In genomic region chr4:109173369-109173768, GRCm38 (mm10) we compare ENCODE assay signal across 10 mouse cellular contexts. TPM values are rescaled to one million over a fixed set of nuclear protein-coding genes. Genes with fewer than 3 reads are reported as not detected.
A peak's percentile ranks its signal among the peaks of the same experiment; 100 is the strongest.
DNase-seq lines count a peak whose midpoint lies in the region; ATAC-seq and TF ChIP-seq lines count a peak whose summit lies in the region.
"Had no signal": no experiment of that assay in that cellular context is flagged by ENCODE, and none has a peak within 500 bp of the region (broad histone marks: within the 10 kb centered on the region; RNA-seq: fewer than 3 reads in every experiment).

No protein-coding gene starts in this region.

- WGBS in limb, embryonic 12.5 days = 59% methylated on average over 4 of the region's 4 CpGs
- WGBS in limb, embryonic 10.5 days = 77% methylated on average over 4 of the region's 4 CpGs
- 47% methylated on average over 4 of the region's 4 CpGs for WGBS in forebrain, embryonic 13.5 days
- 54% methylated on average over 4 of the region's 4 CpGs for WGBS in limb, embryonic 15.5 days
- 74% methylated on average over 4 of the region's 4 CpGs for WGBS in stomach, postnatal 0 days

- no peaks in the 10 kb centered on the region for H3K9me3 ChIP-seq in limb, embryonic 12.5 days
- H3K9me3 ChIP-seq in limb, embryonic 10.5 days (replicated peaks) = no peaks in the 10 kb centered on the region
- no peaks in the 10 kb centered on the region for H3K9me3 ChIP-seq in forebrain, embryonic 13.5 days (replicated peaks)
- H3K9me3 ChIP-seq in limb, embryonic 15.5 days = no peaks in the 10 kb centered on the region
- no peaks in the 10 kb centered on the region for H3K9me3 ChIP-seq in stomach, postnatal 0 days (ENCODE audit: control insufficient read depth, low read length)
- H3K9me3 ChIP-seq: intestine, embryonic 15.5 days had no signal

- ATAC-seq in limb, embryonic 12.5 days (ENCODE audit: insufficient number of reproducible peaks, insufficient read depth, low FRiP score, low TSS enrichment, low read depth) = no peak
- no peak for ATAC-seq in forebrain, embryonic 13.5 days
- ATAC-seq in limb, embryonic 15.5 days (ENCODE audit: insufficient number of reproducible peaks, low FRiP score, low TSS enrichment, low read depth) = no peak
- no peak for ATAC-seq in stomach, postnatal 0 days (ENCODE audit: low FRiP score, low TSS enrichment)
- no peak for ATAC-seq in activated CD4-positive, CD25-positive, alpha-beta regulatory T cell, adult 4 months
- ATAC-seq: intestine, embryonic 15.5 days had no signal

- no peak for TF ChIP-seq EP300 in stomach, postnatal 0 days (optimal IDR thresholded peaks at IDR 0.05)

- H3K9ac ChIP-seq in limb, embryonic 12.5 days (replicated peaks) = no peak overlapping the region
- peak overlapping the region; percentile 41; the same call in 1 of the 2 replicates for H3K9ac ChIP-seq in forebrain, embryonic 13.5 days
- no peak overlapping the region for H3K9ac ChIP-seq in limb, embryonic 15.5 days
- H3K9ac ChIP-seq in stomach, postnatal 0 days (ENCODE audit: low read length) = no peak overlapping the region
- H3K9ac ChIP-seq: intestine, embryonic 15.5 days had no signal

- H3K4me3 ChIP-seq in limb, embryonic 12.5 days (replicated peaks) = no peak overlapping the region
- H3K4me3 ChIP-seq in limb, embryonic 10.5 days = no peak overlapping the region
- H3K4me3 ChIP-seq in forebrain, embryonic 13.5 days = no peak overlapping the region
- no peak overlapping the region for H3K4me3 ChIP-seq in limb, embryonic 15.5 days
- no peak overlapping the region for H3K4me3 ChIP-seq in stomach, postnatal 0 days (ENCODE audit: low read depth, low read length)
- H3K4me3 ChIP-seq: intestine, embryonic 15.5 days had no signal

- DNase-seq in limb, embryonic 10.5 days (ENCODE audit: low spot score) = no peak
- no peak for DNase-seq in stomach, postnatal 0 days (ENCODE audit: low spot score)
- no peak for DNase-seq in yolk sac, embryonic 10.5 days (ENCODE audit: low spot score)
- no peak for DNase-seq in layer of hippocampus, postnatal 25 days (ENCODE audit: extremely low spot score in 1 of 2, low spot score in 1 of 2)
- DNase-seq: lung, adult 2 months had no signal

- peaks cover 9% of the 10 kb centered on the region for H3K4me1 ChIP-seq in limb, embryonic 12.5 days (replicated peaks)
- peaks cover 13% of the 10 kb centered on the region for H3K4me1 ChIP-seq in limb, embryonic 10.5 days
- peaks cover 15% of the 10 kb centered on the region for H3K4me1 ChIP-seq in forebrain, embryonic 13.5 days
- H3K4me1 ChIP-seq in limb, embryonic 15.5 days = peaks cover 12% of the 10 kb centered on the region
- H3K4me1 ChIP-seq in stomach, postnatal 0 days (replicated peaks; ENCODE audit: control insufficient read depth, insufficient read depth) = 0 out of 2 replicates have a peak, but pooled peaks cover 2% of the 10 kb centered on the region

- H3K36me3 ChIP-seq in limb, embryonic 12.5 days = peaks cover 11% of the 10 kb centered on the region; the same call in 1 of the 2 replicates
- H3K36me3 ChIP-seq in limb, embryonic 10.5 days = peaks cover 8% of the 10 kb centered on the region
- no peaks in the 10 kb centered on the region; the same call in 1 of the 2 replicates for H3K36me3 ChIP-seq in forebrain, embryonic 13.5 days (ENCODE audit: poor library complexity, severe bottlenecking)
- H3K36me3 ChIP-seq in limb, embryonic 15.5 days = no peaks in the 10 kb centered on the region
- no peaks in the 10 kb centered on the region for H3K36me3 ChIP-seq in stomach, postnatal 0 days (ENCODE audit: control insufficient read depth, insufficient read depth, low read length)
- H3K36me3 ChIP-seq: intestine, embryonic 15.5 days had no signal

- no peaks in the 10 kb centered on the region for H3K27me3 ChIP-seq in limb, embryonic 12.5 days
- H3K27me3 ChIP-seq in limb, embryonic 10.5 days (ENCODE audit: low read depth, poor library complexity, severe bottlenecking) = no peaks in the 10 kb centered on the region
- no peaks in the 10 kb centered on the region for H3K27me3 ChIP-seq in forebrain, embryonic 13.5 days
- H3K27me3 ChIP-seq in limb, embryonic 15.5 days = no peaks in the 10 kb centered on the region
- H3K27me3 ChIP-seq in stomach, postnatal 0 days (ENCODE audit: control insufficient read depth, insufficient read depth, low read length) = no peaks in the 10 kb centered on the region
- H3K27me3 ChIP-seq: intestine, embryonic 15.5 days had no signal

- peak overlapping the region; percentile 56; the same call in 1 of the 2 replicates for H3K27ac ChIP-seq in limb, embryonic 12.5 days
- no peak overlapping the region for H3K27ac ChIP-seq in limb, embryonic 10.5 days
- H3K27ac ChIP-seq in forebrain, embryonic 13.5 days = peak overlapping the region; percentile 74
- H3K27ac ChIP-seq in limb, embryonic 15.5 days = peak overlapping the region; percentile 85
- peak overlapping the region; percentile 81 for H3K27ac ChIP-seq in stomach, postnatal 0 days (replicated peaks)
- H3K27ac ChIP-seq: intestine, embryonic 15.5 days had no signal

- TF ChIP-seq CTCF in stomach, postnatal 0 days (IDR thresholded peaks at IDR 0.05; ENCODE audit: low read depth) = no peak

- H3K4me2 ChIP-seq in limb, embryonic 12.5 days = no peak overlapping the region
- H3K4me2 ChIP-seq in forebrain, embryonic 13.5 days = peak overlapping the region; percentile 19; the same call in 1 of the 2 replicates
- H3K4me2 ChIP-seq in limb, embryonic 15.5 days = 0 out of 2 replicates have a peak overlapping the region, but pooled peaks have one; percentile 14
- H3K4me2 ChIP-seq in stomach, postnatal 0 days (replicated peaks; ENCODE audit: low read depth) = no peak overlapping the region
- H3K4me2 ChIP-seq: intestine, embryonic 15.5 days had no signal

RNA-seq across cellular contexts. Expression of gene Osbpl9, which starts 28.7 kb away (rescaled TPM):
- polyA plus RNA-seq in limb, embryonic 12.5 days (2016; fragmentation: Nextera tagmentation; extraction: Ambion mirVana) = 78.7 and 82.4 TPM in 2 replicates
- 57.7 and 64.5 TPM in 2 replicates for polyA plus RNA-seq in limb, embryonic 10.5 days (2016; fragmentation: Nextera tagmentation; extraction: Ambion mirVana)
- polyA plus RNA-seq in forebrain, embryonic 13.5 days (2015; fragmentation: Nextera tagmentation; extraction: Ambion mirVana) = 70.3 and 73.2 TPM in 2 replicates
- polyA plus RNA-seq in limb, embryonic 15.5 days (2015; fragmentation: Nextera tagmentation; extraction: Ambion mirVana) = 62.1 and 63.8 TPM in 2 replicates
- 45.0 and 45.5 TPM in 2 replicates for polyA plus RNA-seq in stomach, postnatal 0 days (2015; fragmentation: Nextera tagmentation; extraction: Ambion mirVana)
- 10 to 100 TPM; 76.5 to 80.8 TPM for polyA plus RNA-seq in activated CD4-positive, CD25-positive, alpha-beta regulatory T cell, adult 4 months (2017; shearing (Covaris generic))
- total RNA-seq in layer of hippocampus, postnatal 25 days (2021) = 10 to 100 TPM; 50.0 to 50.7 TPM

Comparison
In these comparisons a context has a peak if more than half of its experiments do, and no peak if none do; other contexts are left out.
1. H3K4me2 ChIP-seq: peak in forebrain, embryonic 13.5 days (single experiment) and limb, embryonic 15.5 days (single experiment); none in limb, embryonic 12.5 days (single experiment) and stomach, postnatal 0 days (single experiment).